Mouse (Mus musculus) CH12.LX (cell line): ENCODE data around the gene Gm3072.
"Not testable (repeated sequence)": the region's sequence is repeated elsewhere in the genome, so short reads cannot be mapped to it uniquely, and the experiment has no call there.

Experiments
- CTCF ChIP-seq, 2 experiments: IDR thresholded peaks in 1 of 2; conservative IDR thresholded peaks in 1 of 2; 2 replicates each; pipeline ENCODE4 v1.5.1; 2011 to 2012; ENCODE audit warnings: low read depth in 2 of 2, low read length in 2 of 2, improper control_type of control experiment in 1 of 2, inconsistent platforms in 1 of 2, mild to moderate bottlenecking in 1 of 2, moderate library complexity in 1 of 2
- GABPA ChIP-seq: IDR thresholded peaks from 2 replicates; pipeline ENCODE4 v1.6.1; 2012; ENCODE audit warnings: low read depth, low read length, improper control_type of control experiment, inconsistent platforms; ENCODE audit not compliant: insufficient replicate concordance
- MYC ChIP-seq: IDR thresholded peaks from 2 replicates; pipeline ENCODE4 v1.6.1; 2011; ENCODE audit warnings: low read depth, mild to moderate bottlenecking, improper control_type of control experiment, low read length
- SIN3A ChIP-seq: IDR thresholded peaks from 2 replicates; pipeline ENCODE4 v1.6.1; 2012; ENCODE audit warnings: low read length, improper control_type of control experiment, inconsistent platforms

DNA sequence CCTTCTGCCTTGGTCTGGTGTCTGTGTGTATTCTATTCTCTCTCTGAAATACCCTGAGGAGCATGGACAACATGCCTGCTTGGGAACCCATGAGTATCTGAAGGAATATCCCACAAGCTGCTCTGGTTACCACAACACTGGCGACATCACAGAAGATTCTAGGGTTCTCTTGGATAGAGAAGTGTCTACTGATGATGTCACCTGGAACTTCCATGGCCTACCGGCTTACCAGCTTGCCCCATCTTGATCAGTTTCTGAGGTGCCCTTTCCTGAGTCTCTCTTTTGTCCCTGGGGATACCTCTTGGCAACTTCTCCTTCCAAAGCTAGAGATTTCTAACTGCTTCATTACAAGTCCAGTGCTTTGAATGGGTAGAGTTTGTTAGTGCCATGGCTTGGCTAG lies at the start of gene Gm3072:
- TF ChIP-seq CTCF (conservative IDR thresholded peaks at IDR 0.05 in 1 of 2, IDR thresholded peaks at IDR 0.05 in 1 of 2; ENCODE audit: low read depth in 2 of 2, low read length in 2 of 2); SIN3A; GABPA; MYC: not testable (repeated sequence)
